Mouse (Mus musculus) ES-CJ7 (cell line): ENCODE results near the gene Pdha2.

ENCODE experiments used
- DNase-seq: peaks from one replicate; pipeline ENCODE4 v3.0.0; 2011; ENCODE audit warnings: low read depth, low spot score

The Pdha2 gene

GRCm38 (mm10) chr3:141212255-141212654, at the start of gene Pdha2:
TSS of gene Pdha2 (minus strand) at chr3:141212355.
- DNase-seq: no peak

GRCm38 (mm10) chr3:141260518-141260917, 48.4 kb upstream of the Pdha2 start:
- no peak for DNase-seq

- no peak for DNase-seq
Measured at GRCm38 (mm10) chr3:141251440-141251839, 39.3 kb upstream of the Pdha2 start.

- no peak for DNase-seq
Measured at GRCm38 (mm10) chr3:141244725-141245298, 32.7 kb upstream of the Pdha2 start.

GRCm38 (mm10) chr3:141238071-141238470, 25.9 kb upstream of the Pdha2 start:
- no peak for DNase-seq

GRCm38 (mm10) chr3:141229148-141229547, 17.0 kb upstream of the Pdha2 start:
- no peak for DNase-seq

GRCm38 (mm10) chr3:141222339-141222738, 10.2 kb upstream of the Pdha2 start:
- DNase-seq: no peak

GRCm38 (mm10) chr3:141218561-141218960, 6.4 kb upstream of the Pdha2 start:
- DNase-seq: no peak

- no peak for DNase-seq
Measured at GRCm38 (mm10) chr3:141216999-141217398, 4.8 kb upstream of the Pdha2 start.

GRCm38 (mm10) chr3:141216237-141216636, 4.1 kb upstream of the Pdha2 start:
- DNase-seq: no peak

- DNase-seq: no peak
Measured at GRCm38 (mm10) chr3:141214789-141215188, 2.6 kb upstream of the Pdha2 start.

- no peak for DNase-seq
Measured at GRCm38 (mm10) chr3:141214197-141214596, 2.0 kb upstream of the Pdha2 start.

GRCm38 (mm10) chr3:141211644-141212043, 511 bp downstream of the Pdha2 start:
- peak; percentile 11 for DNase-seq

GRCm38 (mm10) chr3:141201766-141202165, 10.4 kb downstream of the Pdha2 start:
- DNase-seq: no peak

GRCm38 (mm10) chr3:141197308-141197861, 14.8 kb downstream of the Pdha2 start:
- DNase-seq: no peak

GRCm38 (mm10) chr3:141191653-141192052, 20.5 kb downstream of the Pdha2 start:
- no peak for DNase-seq

- DNase-seq: no peak
Measured at GRCm38 (mm10) chr3:141190429-141190828, 21.7 kb downstream of the Pdha2 start.

- DNase-seq: no peak
Measured at GRCm38 (mm10) chr3:141160986-141161385, 51.2 kb downstream of the Pdha2 start.
